Mouse (Mus musculus) heart, postnatal 10 days (tissue): ENCODE measurements around the gene Gm20388. TPM values are rescaled to one million over a fixed set of nuclear protein-coding genes. Genes with fewer than 3 reads are reported as not detected.
A peak's percentile ranks its signal among the peaks of the same experiment; 100 is the strongest.

Experiments
- DNase-seq, 2 experiments: peaks; one replicate each; pipeline ENCODE4 v3.0.0; 2021
- intact Hi-C: fragments of 180-260 bp; cut with DNase I; formaldehyde crosslinking; loops from one replicate; pipeline ENCODE4 v1.15.1; 2025
- total RNA-seq, 2 experiments: library from RNA; stranded (reverse); gene quantifications; 2 replicates each; pipeline ENCODE4 v1.2.3; 2021

The Gm20388 gene
- total RNA-seq, 2 experiments from 2014 or later: 2.0 to 2.2 TPM

GRCm38 (mm10) chr8:120552509-120552908, 641.9 kb downstream of the Gm20388 start:
- DNase-seq: no peak
- intact Hi-C loops: no loop called here

DNA sequence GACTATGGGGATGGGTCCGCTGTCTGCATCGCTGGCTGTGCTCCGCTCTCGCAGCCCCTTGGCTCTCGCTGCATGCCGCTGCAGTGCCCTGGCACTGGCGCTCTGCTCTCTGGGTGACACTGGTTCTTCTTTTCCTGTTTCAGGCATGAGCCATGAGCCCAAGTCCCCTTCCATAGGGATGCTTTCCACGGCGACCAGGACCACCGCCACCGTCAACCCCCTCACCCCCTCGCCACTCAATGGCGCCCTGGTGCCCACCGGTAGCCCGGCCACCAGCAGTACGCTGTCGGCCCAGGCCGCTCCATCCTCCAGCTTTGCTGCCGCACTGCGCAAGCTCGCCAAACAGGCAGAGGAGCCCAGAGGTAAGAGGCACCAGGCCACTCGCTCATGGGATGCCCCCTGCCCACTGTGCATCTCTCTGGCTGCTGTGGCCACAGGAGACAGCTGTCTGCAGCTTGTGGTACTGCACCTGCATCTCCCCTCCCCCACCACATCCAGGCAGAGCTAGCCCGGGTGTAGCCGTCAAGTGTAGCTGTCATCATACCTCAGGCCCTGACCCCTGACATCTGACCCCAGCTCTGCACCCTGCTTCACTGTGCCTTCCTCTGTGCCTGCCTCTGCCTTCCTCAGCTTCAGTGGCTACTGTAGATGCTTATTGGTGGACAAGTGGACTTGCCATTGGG, 642.9 kb downstream of the Gm20388 start:
- no peak for DNase-seq
- intact Hi-C loops: no loop called here

GRCm38 (mm10) chr8:120554466-120555039, 643.9 kb downstream of the Gm20388 start:
- no peak for DNase-seq
- intact Hi-C loops: no loop called here

DNA sequence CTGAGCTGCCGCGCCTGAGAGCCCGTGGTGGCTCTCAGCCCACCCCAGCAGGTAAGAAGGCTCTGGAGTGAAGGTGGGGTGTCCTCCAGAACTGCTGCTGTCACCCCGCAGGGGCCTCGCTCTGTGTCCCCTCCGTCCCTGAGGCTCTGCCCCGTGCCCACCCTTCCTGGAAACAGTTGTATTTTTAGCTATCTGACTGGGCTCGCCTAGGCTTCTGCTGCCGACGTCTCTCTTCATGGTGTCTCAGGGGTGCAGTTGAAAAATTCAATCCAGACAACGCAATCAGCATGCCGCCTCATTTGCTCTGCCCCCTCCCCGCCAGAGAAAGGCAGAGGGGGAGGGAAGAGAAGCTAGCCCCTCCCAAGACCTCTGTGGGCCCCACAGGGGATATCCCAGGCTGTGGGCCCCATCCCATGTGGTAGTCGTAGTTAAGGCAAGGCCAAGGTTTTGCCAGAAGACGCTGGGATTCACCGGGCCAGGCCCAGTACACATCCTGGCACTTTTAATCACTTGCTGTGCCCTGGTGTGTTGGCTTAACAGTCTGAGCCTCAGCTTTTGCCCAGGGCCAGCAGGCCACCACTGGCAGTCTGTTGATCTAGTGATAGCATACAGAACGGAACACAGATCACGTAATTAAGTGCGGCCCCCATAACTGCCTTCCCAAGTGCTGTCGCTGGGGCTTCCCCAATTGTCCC, 645.7 kb downstream of the Gm20388 start:
- DNase-seq: peak; percentile 48 to 66
- intact Hi-C loops: no loop called here

DNA sequence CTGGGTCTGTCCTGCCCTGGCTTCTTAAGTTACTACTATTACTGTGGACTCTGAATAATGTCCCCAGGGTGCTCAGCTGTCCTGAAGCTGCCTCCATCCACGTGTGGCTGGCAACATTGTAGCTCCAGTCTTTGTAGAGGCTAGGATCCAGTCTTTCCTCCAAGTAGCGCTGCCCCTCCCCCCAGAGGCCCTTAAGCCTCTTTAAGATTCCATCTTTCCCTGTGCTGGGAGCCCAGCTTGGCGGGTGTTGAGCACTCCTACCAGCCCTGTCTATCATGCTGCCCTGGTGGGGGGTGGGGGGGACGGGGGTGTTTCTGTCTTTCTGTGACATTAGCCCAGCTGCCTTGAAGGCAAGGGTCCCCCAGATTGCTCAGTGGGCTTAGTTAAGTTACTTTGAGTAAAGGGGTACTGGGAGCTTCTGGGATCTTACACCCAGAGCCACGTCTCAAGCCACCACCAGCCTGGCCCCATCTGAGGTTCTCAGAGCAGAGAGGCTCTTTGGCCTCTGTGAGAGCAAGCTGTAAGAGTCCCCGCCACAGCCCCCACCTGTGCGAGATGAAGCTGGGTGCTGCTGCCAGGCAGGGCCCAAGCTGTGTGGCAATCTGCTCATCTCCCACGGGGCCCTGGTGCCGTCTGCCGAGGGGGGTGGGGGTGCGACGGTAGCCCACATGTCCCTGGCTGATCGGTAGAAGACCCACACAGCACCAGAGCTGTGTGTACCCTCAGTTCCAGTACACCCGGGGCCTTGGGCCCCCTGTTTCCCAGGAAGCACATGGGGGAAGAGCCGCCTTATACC, 646.7 kb downstream of the Gm20388 start:
- no peak for DNase-seq
- intact Hi-C loops: no loop called here

DNA sequence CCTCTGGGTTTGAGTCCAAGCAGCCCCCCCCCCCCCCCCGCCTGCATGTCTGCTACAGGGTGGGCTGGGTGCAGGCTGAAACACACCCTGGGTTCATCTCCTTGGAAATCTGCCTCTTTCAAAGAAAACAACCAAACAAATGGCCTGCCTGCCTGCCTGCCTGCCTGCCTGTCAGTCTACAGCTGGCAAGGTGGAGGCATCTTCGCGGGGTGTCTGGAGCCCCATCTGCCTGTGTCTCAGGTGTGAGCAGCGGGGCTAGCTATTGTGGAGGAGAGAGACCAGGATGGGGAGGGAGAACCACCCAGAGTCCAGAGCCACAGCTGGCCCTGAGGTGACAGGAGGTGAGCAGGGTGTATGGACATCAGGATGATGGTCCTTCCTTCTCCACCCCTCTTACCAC, 647.5 kb downstream of the Gm20388 start:
- intact Hi-C loops: no loop called here

DNA sequence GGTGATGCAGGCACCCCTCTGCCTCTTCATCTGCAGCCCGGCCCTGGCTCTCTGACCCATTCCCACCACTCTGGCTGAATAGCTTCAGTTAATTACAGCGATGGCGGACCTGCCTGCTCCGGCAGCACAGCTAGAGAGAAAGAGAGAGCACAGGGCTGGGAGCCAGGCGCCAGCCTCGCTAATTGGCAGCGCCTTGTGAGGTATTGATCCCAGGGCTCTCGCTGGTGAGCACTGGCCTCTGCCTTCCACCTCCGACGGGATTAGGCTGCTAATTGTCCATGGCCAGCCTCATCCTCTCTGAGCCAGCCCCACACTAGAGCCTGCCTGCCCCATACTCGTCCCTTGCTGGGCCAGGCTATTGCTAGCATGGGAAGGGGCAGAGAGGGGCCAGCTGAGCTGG, 649.0 kb downstream of the Gm20388 start:
- DNase-seq: no peak
- intact Hi-C loops: no loop called here

More for the DNA sequence above, 647.5 kb downstream of the Gm20388 start:
- no peak for DNase-seq

DNA sequence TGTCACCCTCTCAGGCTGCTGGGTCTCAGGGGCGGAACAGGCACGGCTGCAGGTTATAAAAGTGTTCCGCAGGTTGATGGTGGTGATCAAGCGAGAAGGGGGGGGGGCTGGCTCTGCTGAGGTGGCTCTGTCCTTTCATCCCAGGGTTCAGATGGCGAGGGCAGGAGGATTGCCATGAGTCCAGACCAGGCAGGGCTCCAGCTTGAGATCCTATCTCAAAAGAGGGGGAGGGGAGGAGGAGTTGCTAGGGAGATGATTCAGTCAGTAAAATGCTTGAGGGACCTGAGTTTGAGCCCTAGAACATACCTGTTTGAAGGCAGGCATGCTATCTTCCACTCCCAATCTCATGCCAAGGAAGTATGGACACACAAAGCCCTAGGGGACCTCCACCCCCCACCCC, 649.9 kb downstream of the Gm20388 start:
- intact Hi-C loops: no loop called here

DNA sequence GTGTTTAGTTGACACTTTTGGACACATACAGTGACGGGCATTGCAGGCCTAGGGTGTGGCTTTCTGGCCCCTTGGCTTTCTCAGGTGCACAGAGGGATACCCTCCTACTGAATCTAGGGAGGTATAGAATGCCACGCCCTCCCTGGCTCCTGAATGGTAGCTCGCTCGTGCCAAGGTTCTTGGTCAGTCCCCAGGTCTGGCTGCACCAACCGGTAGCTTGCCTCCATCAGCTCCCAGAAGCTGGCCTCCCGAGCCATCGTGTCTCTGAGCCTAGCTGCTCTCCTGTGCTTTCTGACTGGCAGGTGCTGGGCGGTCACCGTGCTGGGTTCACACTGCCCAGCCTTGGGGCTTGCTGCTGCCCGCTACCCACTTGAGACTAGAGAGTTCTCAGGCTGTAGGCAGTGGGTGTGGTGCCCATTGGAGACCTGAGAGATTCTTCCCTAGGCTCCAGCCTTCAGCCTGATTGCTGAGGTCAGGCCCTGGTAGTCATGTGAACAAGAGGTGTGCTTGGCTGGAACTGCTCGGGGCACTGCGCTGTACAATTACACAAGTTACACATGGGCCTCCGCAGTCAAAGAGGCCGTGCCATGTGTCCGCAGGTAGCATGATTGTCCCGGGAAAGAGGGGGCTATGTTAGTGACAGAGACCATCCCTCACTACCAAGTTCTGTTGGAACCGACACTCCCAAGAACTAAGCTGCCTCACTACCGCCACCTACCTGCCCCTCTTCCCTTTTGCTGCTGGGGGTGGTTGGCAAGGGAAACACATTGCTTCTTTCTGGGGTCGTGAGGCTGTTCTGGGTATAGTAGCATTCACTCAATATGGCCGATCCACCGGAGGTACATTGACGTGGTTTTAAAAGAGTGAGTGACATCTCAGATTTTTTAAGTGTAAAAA, 651.1 kb downstream of the Gm20388 start:
- intact Hi-C loops: no loop called here
- DNase-seq: peak in 1 of 2 experiments; percentile 63

More for the DNA sequence above, 649.9 kb downstream of the Gm20388 start:
- no peak for DNase-seq

GRCm38 (mm10) chr8:120562680-120563347, 652.2 kb downstream of the Gm20388 start:
- intact Hi-C loops: no loop called here
- DNase-seq: no peak

DNA sequence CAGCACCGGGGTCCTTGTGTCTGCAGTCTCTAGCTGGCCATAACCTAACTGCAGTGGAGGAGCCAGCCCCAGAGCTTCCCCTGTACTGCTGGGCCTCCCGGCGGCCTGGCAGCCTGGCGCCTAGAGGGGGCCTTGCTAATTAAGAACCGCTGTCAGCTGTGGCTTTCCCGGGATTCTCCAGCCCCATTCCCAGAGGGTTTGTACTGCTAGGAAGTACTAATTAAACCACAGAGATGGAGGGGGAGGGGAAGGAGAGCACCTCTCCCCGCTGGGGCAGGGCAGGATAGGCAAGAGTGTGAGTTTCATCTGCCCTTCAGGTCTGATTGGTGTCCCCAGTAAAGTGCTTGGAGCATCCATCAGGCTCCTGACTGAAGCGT, 652.7 kb downstream of the Gm20388 start:
- intact Hi-C loops: no loop called here
- no peak for DNase-seq

DNA sequence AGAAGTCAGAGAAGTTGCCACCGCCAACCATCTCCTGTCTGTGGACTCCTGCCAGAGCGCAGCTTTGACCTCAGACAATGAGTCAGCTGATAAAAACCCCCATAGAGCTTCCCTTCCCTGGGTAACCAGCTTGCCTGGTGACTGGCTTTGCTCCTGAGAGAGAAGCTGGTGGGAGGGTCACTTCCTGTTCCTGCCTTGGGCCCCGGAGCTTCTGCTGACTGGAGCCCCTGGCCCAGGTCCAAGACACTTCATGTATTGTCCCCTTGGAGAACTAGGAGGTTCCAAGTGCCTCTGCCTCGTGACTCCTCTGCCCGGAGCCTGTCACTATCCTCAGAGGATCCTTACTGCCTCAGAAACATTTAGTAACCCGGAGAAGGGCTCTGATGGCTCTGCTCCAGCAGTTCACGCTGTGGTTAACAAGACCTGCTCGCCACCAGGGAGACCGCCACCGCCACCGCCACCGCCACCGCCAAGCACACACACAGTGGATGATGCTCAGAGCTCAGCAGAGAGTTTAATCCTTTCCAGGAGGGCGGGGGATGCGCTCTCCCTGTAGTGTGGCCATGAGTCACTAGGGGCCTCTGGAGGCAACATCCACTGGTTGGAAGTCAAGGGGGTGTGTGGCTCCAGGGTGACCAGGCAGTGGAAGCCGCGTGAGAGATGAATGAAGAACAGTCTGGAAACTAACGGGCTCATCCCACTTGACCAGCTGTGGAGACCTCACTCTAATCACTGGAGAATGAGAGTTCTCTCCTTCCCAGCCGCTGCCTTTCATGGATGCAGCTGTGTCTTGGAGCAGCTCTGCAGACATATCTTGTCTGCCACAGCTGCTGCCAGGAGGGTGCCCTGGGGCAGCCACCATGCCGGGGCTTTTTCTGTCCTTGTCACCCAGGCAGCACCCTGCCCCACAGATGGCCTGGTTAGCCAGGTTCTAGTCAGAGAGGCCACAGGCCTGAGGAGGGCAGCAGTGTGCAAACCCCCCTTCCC, 653.5 kb downstream of the Gm20388 start:
- peak; percentile 93 for DNase-seq
- intact Hi-C loops: no loop called here

DNA sequence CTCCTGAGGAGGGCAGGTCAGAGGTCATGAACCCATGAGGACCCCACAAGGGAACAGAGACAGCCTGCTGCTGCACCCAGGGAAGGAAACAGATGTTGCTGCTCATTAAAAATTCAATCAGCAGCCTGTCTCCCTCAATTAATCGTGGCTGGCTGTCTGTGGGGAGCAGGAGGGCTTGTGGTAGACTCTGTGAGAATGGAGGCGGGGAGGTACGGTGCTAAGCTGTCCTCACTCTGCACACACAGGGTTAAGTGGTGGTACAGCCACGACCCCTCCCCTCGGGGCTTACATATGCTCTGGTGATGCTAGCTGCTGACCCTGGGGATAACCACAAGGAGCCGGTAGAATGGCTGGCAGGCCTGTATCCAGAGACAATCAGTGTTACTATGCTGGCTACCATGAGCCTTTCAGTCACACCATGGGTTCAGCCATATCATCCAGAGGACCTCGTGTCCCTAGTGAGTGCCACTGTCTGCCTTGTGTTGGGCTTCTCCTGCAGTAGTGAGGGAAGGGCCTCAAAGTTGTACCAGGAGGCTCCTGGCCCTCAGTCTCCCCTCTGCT, 654.6 kb downstream of the Gm20388 start:
- intact Hi-C loops: no loop called here
- DNase-seq: no peak

DNA sequence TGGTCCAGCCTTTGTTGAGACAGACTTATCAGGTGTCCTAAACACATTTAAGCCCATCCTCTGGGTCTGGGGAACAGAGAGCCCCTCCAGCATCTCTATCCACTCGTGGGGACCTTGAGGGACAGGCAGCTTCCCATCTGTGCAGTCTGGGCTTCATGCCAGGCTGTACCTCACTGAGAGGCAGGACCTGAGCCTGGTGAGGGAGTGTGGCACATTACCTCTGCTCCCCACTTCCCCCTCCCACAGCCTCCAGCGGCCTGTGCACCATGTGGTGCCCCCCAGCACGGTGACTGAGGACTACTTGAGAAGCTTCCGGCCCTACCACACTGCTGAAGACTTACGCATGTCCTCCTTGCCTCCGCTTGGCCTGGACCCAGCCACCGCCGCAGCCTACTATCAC, 656.0 kb downstream of the Gm20388 start:
- intact Hi-C loops: no loop called here

DNA sequence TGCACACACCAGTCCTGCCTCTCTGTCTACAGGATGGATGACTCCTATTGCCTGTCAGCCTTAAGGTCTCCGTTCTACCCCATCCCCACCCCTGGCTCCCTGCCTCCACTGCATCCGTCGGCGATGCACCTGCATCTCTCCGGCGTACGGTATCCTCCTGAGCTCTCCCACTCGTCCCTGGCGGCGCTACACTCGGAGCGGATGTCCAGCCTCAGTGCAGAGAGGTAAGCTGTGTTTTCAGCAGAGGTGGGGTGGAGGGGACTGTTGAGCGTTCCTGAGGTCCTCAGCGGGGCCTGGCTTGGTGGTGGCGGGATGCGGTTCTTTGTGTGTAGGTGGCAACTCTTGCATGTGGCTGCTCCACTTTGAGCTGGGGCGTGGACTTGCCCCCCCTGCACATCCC, 657.1 kb downstream of the Gm20388 start:
- DNase-seq: no peak
- intact Hi-C loops: no loop called here

More for the DNA sequence above, 656.0 kb downstream of the Gm20388 start:
- no peak for DNase-seq

GRCm38 (mm10) chr8:120568164-120568798, 657.6 kb downstream of the Gm20388 start:
- no peak for DNase-seq
- intact Hi-C loops: no loop called here

- DNase-seq: no peak
- intact Hi-C loops: no loop called here
Measured at GRCm38 (mm10) chr8:120569123-120569522, 658.5 kb downstream of the Gm20388 start.
